Mouse (Mus musculus) olfactory bulb, adult 2 months (tissue): ENCODE data around the gene Ntm.

ENCODE experiments used
- CTCF ChIP-seq: fragments of 200-500 bp; IDR thresholded peaks from 2 replicates; pipeline ENCODE4 v1.5.1; 2012; ENCODE audit warnings: low read depth, mild to moderate bottlenecking, low read length, moderate library complexity; ENCODE audit not compliant: insufficient read depth
- POLR2A ChIP-seq: fragments of 200-500 bp; IDR thresholded peaks from 2 replicates; pipeline ENCODE4 v1.6.1; 2012; ENCODE audit warnings: mild to moderate bottlenecking, low read depth, low read length, moderate library complexity; ENCODE audit not compliant: insufficient read depth

DNA sequence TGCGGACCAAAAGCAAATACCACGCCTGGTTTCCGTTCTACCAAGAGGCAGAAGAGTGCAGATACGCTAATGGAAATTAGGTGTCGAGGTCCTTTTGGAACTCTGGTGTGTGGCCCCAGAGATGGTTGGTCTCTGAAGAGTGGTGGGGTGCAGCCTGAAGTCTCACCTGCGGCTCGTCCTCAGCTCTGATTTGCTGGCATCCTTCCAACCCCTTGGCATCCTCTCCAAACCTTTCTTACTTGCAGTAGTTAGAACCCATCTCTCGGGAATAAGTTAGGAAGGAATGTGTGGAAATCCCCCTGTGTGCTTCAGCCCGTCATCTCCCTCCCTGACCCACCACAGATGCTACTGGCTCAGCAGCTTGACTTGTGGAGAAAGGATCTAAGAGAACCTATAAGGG, 367.6 kb downstream of the Ntm start:
- TF ChIP-seq CTCF: no peak
- no peak for TF ChIP-seq POLR2A
